ENCODE assay signal across 23 mouse cellular contexts in genomic region chr4:129746106-129746505, GRCm38 (mm10). TPM values are rescaled to one million over a fixed set of nuclear protein-coding genes. Genes with fewer than 3 reads are reported as not detected.
DNase-seq lines count a peak whose midpoint lies in the region; ATAC-seq lines count a peak whose summit lies in the region.
"Had no signal": no experiment of that assay in that cellular context is flagged by ENCODE, and none has a peak within 500 bp of the region (broad histone marks: within the 10 kb centered on the region; RNA-seq: fewer than 3 reads in every experiment).

No protein-coding gene starts in this region.

- H3K36me3 ChIP-seq in macrophage (ENCODE audit: inconsistent target): no peaks in the 10 kb centered on the region
- H3K36me3 ChIP-seq: embryonic facial prominence, embryonic 10.5 days; embryonic facial prominence, embryonic 12.5 days; forebrain, embryonic 15.5 days; G1E had no signal

- H3K4me3 ChIP-seq in macrophage (ENCODE audit: inconsistent target): no peak overlapping the region
- H3K4me3 ChIP-seq: embryonic facial prominence, embryonic 10.5 days; embryonic facial prominence, embryonic 12.5 days; forebrain, embryonic 13.5 days; forebrain, embryonic 15.5 days had no signal

- peak; percentile 35 for DNase-seq in 416B (ENCODE audit: low read depth)
- DNase-seq in A20 (ENCODE audit: low read depth, low spot score): peak; percentile 55
- peak; percentile 65 for DNase-seq in R1 (ENCODE audit: low read depth, low spot score)
- no peak for DNase-seq in Muller cell, postnatal 12 days (ENCODE audit: inconsistent ontology term)
- no peak for DNase-seq in MN1 (ENCODE audit: low spot score)
- DNase-seq in lung, adult 18-20 months: no peak
- DNase-seq: adrenal gland, postnatal 14 days; adrenal gland, postnatal 36 days; cerebellum, adult 11-12 months; cerebellum, adult 2 months; cerebellum, adult 9-10 months; cerebellum, postnatal 10 days; cerebellum, postnatal 25 days; forebrain, postnatal 0 days had no signal

- ATAC-seq in activated CD4-positive, CD25-positive, alpha-beta regulatory T cell, adult 4 months: no peak
- ATAC-seq: CD4-positive, CD25-positive, alpha-beta regulatory T cell, adult 4 months; forebrain, embryonic 13.5 days; forebrain, embryonic 15.5 days; forebrain, postnatal 0 days; Patski had no signal

- WGBS in macrophage (ENCODE audit: missing documents): 23% methylated on average over 1 of the region's 1 CpGs

- H3K27ac ChIP-seq in macrophage: peak overlapping the region; percentile 5; the same call in 1 of the 2 replicates
- H3K27ac ChIP-seq: embryonic facial prominence, embryonic 10.5 days; embryonic facial prominence, embryonic 12.5 days; forebrain, embryonic 13.5 days; forebrain, embryonic 15.5 days had no signal

- peaks cover 7% of the 10 kb centered on the region for H3K79me2 ChIP-seq in macrophage (ENCODE audit: inconsistent target)

RNA-seq across cellular contexts. Expression of gene Khdrbs1, which starts 4.0 kb away (rescaled TPM):
- 100 to 1,000 TPM in 22 of 26 experiments, 10 to 100 TPM in 4; 78.6 to 300 (median 190) TPM for total RNA-seq in macrophage (2018; cell fraction: chromatin; rRNA removed)
- total RNA-seq in macrophage (2018; cell fraction: cytosol; rRNA removed): 10 to 100 TPM; 50.6 to 74.3 (median 65.3) TPM
- total RNA-seq in macrophage (2018; cell fraction: nucleus; rRNA removed): 100 to 1,000 TPM in 16 of 26 experiments, 10 to 100 TPM in 10; 64.4 to 276 (median 115) TPM
- 60.8 to 81.1 TPM (median 62.9 TPM) in 3 replicates for polyA plus RNA-seq in macrophage (2018)
- 10 to 100 TPM; 34.4 to 34.7 TPM for polyA plus RNA-seq in activated CD4-positive, CD25-positive, alpha-beta regulatory T cell, adult 4 months (2017; shearing (Covaris generic))

RNA-seq across cellular contexts. Expression of gene Tmem39b, which starts 49.5 kb away (rescaled TPM):
- 10 to 100 TPM in 4 of 26 experiments, 1 to 10 TPM in 19, under 1 TPM in 3; 0.52 to 14.4 (median 4.4) TPM for total RNA-seq in macrophage (2018; cell fraction: chromatin; rRNA removed)
- 1 to 10 TPM; 2.9 to 8.6 (median 5.6) TPM for total RNA-seq in macrophage (2018; cell fraction: cytosol; rRNA removed)
- 10 to 100 TPM in 1 of 26 experiments, 1 to 10 TPM in 25; 1.7 to 11.9 (median 4.7) TPM for total RNA-seq in macrophage (2018; cell fraction: nucleus; rRNA removed)
- 4.1 to 7.6 TPM (median 5.6 TPM) in 3 replicates for polyA plus RNA-seq in macrophage (2018)
- polyA plus RNA-seq in activated CD4-positive, CD25-positive, alpha-beta regulatory T cell, adult 4 months (2017; shearing (Covaris generic)): 10 to 100 TPM in 1 of 2 experiments, 1 to 10 TPM in 1; 7.6 to 15.6 TPM

Comparison
In these comparisons a context has a peak if more than half of its experiments do, and no peak if none do; other contexts are left out.
1. DNase-seq: peak in 416B (single experiment), A20 (single experiment) and R1 (single experiment); none in Muller cell, postnatal 12 days (single experiment), MN1 (single experiment) and lung, adult 18-20 months (0 of 2).